Mouse (Mus musculus) erythroid progenitor cell, adult 5-6 weeks (primary cell): ENCODE data around the gene Pick1. TPM values are rescaled to one million over a fixed set of nuclear protein-coding genes. Genes with fewer than 3 reads are reported as not detected.
A peak's percentile ranks its signal among the peaks of the same experiment; 100 is the strongest.
"Not testable (repeated sequence)": the region's sequence is repeated elsewhere in the genome, so short reads cannot be mapped to it uniquely, and the experiment has no call there.

Experiments used
- ATAC-seq: replicated peaks from 2 replicates; pipeline ENCODE4 v1.8.0; 2016; ENCODE audit warnings: moderate number of reproducible peaks, mild to moderate bottlenecking, moderate TSS enrichment, inconsistent platforms; ENCODE audit not compliant: poor library complexity, low FRiP score, severe bottlenecking
- total RNA-seq, 2 experiments: library from RNA; stranded (forward) in 1 of 2; stranded (reverse) in 1 of 2; fragments of 150-400 nt in 1 of 2; fragments of 186-747, 209-891 nt in 1 of 2; gene quantifications; 2 replicates each; pipeline versions ENCODE4 v1.2.3 to v1.2.4; 2015 to 2017; ENCODE audit warnings: low replicate concordance in 2 of 2

Pick1 gene
- total RNA-seq, 2 experiments from 2014 or later: 3.4 TPM; not detected in 1

- ATAC-seq: no peak
Measured at GRCm38 (mm10) chr15:79223641-79224040, 5.3 kb upstream of the Pick1 start.

DNA sequence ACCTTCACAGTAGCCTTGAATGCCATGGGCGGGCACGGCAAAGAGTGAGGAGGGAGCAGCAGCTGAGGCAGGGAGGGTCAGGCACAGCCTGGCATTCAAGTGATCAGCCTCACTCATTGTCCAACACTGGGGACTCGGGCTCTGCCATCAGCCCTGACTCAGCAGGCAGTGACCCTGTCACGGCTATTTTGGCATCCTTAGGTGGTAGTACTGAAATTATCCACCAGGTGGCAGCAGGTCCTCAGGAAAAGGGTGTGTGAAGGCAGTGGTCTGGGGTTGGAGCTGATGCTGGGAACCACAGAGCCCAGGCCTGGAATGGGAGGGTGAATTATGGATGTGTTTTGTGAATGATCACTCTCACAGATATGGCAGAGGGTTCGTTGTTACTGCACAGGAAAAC is 4.3 kb upstream of the Pick1 start:
- peak; percentile 73 for ATAC-seq

DNA sequence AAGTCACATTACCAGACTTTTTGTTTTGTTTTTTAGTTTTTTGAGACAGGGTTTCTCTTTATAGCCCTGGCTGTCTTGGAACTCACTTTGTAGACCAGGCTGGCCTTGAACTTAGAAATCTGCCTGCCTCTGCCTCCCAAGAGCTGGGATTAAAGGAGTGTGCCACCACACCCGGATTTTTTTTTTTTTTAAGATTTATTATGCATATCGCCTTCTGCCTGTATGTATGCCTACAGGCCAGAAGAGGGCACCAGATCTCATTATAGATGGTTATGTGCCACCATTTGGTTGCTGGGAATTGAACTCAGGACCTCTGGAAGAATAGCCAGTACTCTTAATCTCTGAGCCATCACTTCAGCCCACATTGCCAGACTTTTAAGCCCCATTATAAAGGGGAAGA is 3.2 kb upstream of the Pick1 start:
- ATAC-seq: not testable (repeated sequence)

DNA sequence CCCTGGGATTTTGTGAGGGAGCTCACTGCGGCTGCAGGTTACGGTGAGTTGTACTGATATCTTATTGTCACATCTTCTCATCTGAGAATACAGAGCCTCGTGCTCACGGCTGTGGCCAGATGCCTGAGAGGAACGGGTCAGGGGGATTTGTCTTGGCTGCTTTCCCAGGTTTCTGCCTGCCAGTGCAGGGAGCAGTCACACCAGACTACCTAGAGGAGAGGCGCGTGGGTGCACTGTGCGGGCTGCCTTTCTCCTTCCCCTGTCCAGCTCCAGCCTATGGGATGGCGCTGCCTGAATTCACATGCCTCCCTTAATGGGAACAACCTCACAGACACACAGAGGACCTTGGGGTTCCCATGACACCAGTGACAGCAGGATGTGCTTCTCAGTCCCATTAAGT is 6.3 kb downstream of the Pick1 start:
- ATAC-seq: no peak

DNA sequence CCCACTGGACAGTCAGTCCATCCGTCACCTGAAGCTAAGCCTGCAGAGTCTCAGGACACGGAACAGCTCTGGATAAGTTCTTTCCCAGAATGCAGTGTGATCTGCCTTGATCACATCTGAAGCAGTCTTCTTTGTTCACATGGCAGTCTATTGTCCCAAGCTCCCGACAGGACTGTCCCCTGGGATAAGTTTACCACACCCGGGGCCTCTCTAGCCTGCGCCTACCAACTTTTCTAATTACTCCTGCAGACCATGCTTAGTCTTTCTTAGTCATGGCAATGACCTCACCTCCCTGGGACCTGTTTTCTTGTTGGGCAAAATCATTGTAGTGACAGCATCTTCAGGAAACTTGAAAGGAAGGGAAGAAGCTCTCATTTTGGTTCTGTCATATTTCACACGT is 9.1 kb downstream of the Pick1 start:
- ATAC-seq: no peak

- no peak for ATAC-seq
Measured at GRCm38 (mm10) chr15:79242574-79243233, 13.7 kb downstream of the Pick1 start.

DNA sequence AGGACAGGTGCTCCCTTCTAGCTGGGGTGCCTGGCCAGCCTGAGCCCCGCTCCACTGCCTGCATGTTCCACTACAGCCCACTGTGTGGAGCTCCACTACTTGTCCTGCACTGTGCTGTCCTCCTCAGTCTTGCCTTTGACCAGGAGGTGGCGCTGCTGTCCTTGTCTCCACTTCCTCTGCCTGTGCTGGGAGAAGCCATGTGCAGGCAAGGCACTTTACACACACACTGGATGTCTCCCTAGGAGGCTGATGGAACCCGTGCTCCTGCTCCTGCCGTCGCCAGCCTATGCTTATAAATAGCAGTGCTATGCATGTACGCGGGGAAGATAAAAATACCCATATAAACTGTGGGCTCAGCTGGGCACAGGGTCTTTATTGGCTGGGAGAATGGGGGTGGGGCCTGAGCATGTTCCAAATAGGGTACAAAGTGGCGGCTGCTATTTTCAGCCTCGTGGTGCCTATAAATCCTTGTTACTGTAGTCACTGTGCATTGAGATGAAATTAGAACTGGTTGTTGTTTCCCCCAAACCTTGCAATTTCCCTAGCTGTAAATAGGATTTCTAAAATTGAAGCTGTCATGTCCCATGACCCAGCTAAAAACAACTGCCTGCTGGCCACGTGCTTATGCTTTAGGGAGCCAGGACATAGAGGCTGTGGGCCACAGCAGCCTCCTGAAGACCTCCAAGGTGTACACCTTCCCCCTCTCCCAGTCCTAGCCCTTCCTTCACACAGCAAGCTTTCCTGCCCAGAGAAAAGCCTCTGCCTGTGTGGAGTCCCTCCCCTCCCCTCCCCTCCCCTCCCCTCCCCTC is 14.5 kb downstream of the Pick1 start:
- peak; percentile 77 for ATAC-seq

GRCm38 (mm10) chr15:79244071-79244893 is 15.3 kb downstream of the Pick1 start:
- no peak for ATAC-seq

GRCm38 (mm10) chr15:79245321-79245720 is 16.3 kb downstream of the Pick1 start:
- no peak for ATAC-seq

DNA sequence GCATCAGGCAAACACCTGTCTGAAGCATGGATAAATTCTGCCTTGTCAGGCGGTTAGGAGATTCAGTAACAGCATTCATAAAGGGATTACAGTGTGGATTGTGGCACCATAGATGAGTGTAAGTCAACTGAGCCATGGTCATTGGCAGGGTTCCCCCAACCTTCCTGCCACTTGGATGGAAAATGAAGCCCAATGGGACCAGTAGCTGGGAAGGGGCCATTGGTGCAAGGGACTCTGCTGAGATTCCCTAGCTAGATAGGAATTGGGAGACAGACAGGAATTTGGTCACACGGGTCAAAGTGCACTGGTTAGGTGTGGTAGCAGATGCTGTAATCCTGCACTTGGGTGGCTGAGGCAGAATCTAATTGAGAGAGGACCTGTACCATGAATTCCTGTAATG is 21.3 kb downstream of the Pick1 start:
- no peak for ATAC-seq

DNA sequence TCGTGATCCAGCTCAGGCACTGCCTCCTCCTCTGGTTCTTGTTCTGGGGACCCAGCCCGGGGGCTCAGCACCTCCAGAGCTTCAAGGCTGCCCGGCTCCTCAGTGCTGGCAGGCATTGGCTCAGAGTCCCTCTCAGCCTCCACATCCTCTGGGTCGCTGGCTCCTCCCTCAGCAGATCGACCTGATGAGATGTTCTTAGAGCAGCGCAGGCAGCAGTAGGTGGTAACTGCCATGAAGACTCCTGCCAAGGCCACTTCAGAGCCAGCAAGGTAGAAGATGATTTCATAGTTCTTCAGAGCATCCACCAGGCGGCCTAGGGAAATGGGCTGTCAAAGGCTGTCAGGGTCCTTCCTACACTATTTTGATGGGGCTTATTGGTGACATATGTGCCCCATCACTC is 22.2 kb downstream of the Pick1 start:
- ATAC-seq: no peak

- no peak for ATAC-seq
Measured at GRCm38 (mm10) chr15:79251781-79252491, 23.0 kb downstream of the Pick1 start.

GRCm38 (mm10) chr15:79252580-79252979 is 23.6 kb downstream of the Pick1 start:
- no peak for ATAC-seq

- no peak for ATAC-seq
Measured at GRCm38 (mm10) chr15:79254661-79255060, 25.7 kb downstream of the Pick1 start, which contains the start of gene Slc16a8. Slc16a8 (minus strand) TSS chr15:79254761.

- no peak for ATAC-seq
Measured at GRCm38 (mm10) chr15:79258521-79258920, 29.5 kb downstream of the Pick1 start.

- ATAC-seq: no peak
Measured at GRCm38 (mm10) chr15:79261095-79261725, 32.2 kb downstream of the Pick1 start.

DNA sequence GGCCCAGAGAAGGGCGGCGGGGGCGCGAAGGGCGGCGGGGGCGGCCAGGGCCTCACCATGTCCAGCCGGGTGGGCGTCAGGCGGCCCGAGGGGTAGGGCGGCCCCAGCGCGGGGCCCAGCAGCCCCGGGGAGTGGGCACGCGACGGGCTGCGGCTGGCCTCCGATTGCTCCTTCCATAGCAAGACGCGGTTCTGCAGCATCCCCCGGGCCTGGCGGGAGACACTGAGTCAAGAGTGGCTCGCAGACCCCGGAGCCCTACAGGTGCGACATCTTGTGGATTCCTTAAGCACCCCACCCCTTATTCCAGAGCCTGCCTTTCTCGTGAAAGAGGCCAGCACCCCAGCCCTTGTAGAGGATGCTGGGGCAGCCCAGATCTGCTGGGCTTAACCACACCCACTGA is 32.8 kb downstream of the Pick1 start:
- ATAC-seq: no peak

- ATAC-seq: no peak
Measured at GRCm38 (mm10) chr15:79262375-79262774, 33.4 kb downstream of the Pick1 start.

GRCm38 (mm10) chr15:79262786-79263309 is 33.9 kb downstream of the Pick1 start:
- ATAC-seq: no peak
